Mouse (Mus musculus) frontal cortex, postnatal 25 days (tissue): Measurements from ENCODE around the gene Olfr1462.

ENCODE experiments used
- DNase-seq, 2 experiments: peaks; one replicate each; pipeline ENCODE4 v3.0.0; 2022; ENCODE audit warnings: low spot score in 2 of 2

Olfr1462 gene

GRCm38 (mm10) chr19:13185434-13185833, at the start of gene Olfr1462:
Olfr1462 (plus strand) TSS chr19:13185734.
- DNase-seq, result no peak

- no peak for DNase-seq
Observed at GRCm38 (mm10) chr19:13149449-13149848, 36.1 kb upstream of the Olfr1462 start, which contains the start of gene Olfr1459. Olfr1459 (minus strand) TSS chr19:13149549.

GRCm38 (mm10) chr19:13162700-13163099, 22.8 kb upstream of the Olfr1462 start, which contains the start of gene Olfr1461:
Olfr1461 (plus strand) TSS chr19:13163000.
- no peak for DNase-seq

GRCm38 (mm10) chr19:13221666-13222065, 36.1 kb downstream of the Olfr1462 start:
- DNase-seq, result no peak

GRCm38 (mm10) chr19:13231028-13231427, 45.5 kb downstream of the Olfr1462 start, which contains the start of gene Olfr1463:
Olfr1463 (plus strand) TSS chr19:13231328.
- no peak for DNase-seq
